Mouse (Mus musculus): ENCODE measurements around the gene Epb41l1. TPM values are rescaled to one million over a fixed set of nuclear protein-coding genes. Genes with fewer than 3 reads are reported as not detected.
"Not testable (repeated sequence)": the region's sequence is repeated elsewhere in the genome, so short reads cannot be mapped to it uniquely, and the experiment has no call there.

The Epb41l1 gene
- total and polyA plus RNA-seq, 3 experiments: 7.3 to 8.2 (median 7.6) TPM

DNA sequence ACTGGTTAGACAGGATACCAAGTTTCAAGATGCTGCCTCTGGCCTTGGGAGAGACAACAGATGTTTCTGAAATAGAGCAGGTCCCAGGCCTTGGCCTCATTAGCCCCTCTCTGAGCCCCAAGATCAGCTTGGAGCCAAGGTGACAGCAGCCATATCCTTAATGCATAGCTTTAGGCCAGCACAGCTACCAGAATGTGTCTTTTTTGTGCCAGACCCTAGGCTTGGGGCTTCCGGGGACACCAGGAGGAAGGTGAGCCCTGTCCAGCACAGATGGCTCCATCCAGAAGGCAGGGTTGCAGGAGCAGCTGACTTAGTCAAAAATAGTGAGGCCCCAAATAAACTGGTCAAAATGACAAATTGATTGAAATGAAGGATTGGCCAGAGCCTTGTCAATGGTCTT is 80.3 kb downstream of the Epb41l1 start:
- no peak for TF ChIP-seq POLR2A (IDR thresholded peaks at IDR 0.05; ENCODE audit: insufficient read depth, low read depth, low read length)
- TF ChIP-seq CTCF (IDR thresholded peaks at IDR 0.05): no peak
- no peak for TF ChIP-seq EP300 (IDR thresholded peaks at IDR 0.05; ENCODE audit: insufficient read depth, low read depth, low read length)

DNA sequence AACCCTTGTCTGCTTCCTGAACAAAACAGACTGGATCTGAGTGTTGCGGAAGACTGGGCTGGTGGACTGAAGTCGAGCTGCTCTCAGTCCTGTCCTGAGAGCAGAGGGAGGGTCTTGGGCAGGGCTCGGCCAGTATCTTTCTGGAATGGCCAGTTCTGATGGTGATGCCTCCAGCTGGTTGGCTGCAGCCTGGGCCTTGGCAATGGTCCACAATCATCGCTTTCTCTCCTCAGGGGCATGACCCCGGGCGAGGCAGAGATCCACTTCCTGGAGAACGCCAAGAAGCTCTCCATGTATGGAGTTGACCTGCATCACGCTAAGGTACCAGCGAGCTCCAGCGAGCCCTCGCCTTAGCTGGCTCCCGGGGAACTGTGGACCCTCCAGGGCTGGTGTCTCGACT is 84.8 kb downstream of the Epb41l1 start:
- WGBS: 61% methylated on average over 13 of the region's 13 CpGs
- H3K79me2 ChIP-seq (replicated peaks; ENCODE audit: control insufficient read depth, insufficient read depth, low read length): no peaks in the 10 kb centered on the region
- no peaks in the 10 kb centered on the region for H3K27me3 ChIP-seq (ENCODE audit: control insufficient read depth, insufficient read depth, low read length)
- TF ChIP-seq CTCF (IDR thresholded peaks at IDR 0.05): no peak
- no peak for TF ChIP-seq POLR2A (IDR thresholded peaks at IDR 0.05; ENCODE audit: insufficient read depth, low read depth, low read length)
- TF ChIP-seq EP300 (IDR thresholded peaks at IDR 0.05; ENCODE audit: insufficient read depth, low read depth, low read length): no peak
- no peaks in the 10 kb centered on the region for H3K36me3 ChIP-seq (ENCODE audit: control insufficient read depth, insufficient read depth, low read length)
- intact Hi-C loops (cut with DNase I): no loop called here
- H3K9ac ChIP-seq (ENCODE audit: low read depth, low read length): no peak overlapping the region
- no peaks in the 10 kb centered on the region for H3K4me1 ChIP-seq (ENCODE audit: control insufficient read depth, insufficient read depth, low read length)
- DNase-seq: peak in 1 of 2 experiments; percentile 15
- H3K27ac ChIP-seq: no peak overlapping the region
- no peak overlapping the region for H3K4me3 ChIP-seq

More for the DNA sequence above, 80.3 kb downstream of the Epb41l1 start:
- no peak overlapping the region for H3K4me3 ChIP-seq
- intact Hi-C loops (cut with DNase I): no loop called here
- H3K27ac ChIP-seq: no peak overlapping the region
- H3K36me3 ChIP-seq (ENCODE audit: control insufficient read depth, insufficient read depth, low read length): no peaks in the 10 kb centered on the region
- WGBS: 96% methylated on average over 1 of the region's 1 CpGs
- no peak overlapping the region for H3K9ac ChIP-seq (ENCODE audit: low read depth, low read length)
- DNase-seq: no peak
- H3K4me1 ChIP-seq (ENCODE audit: control insufficient read depth, insufficient read depth, low read length): no peaks in the 10 kb centered on the region
- no peaks in the 10 kb centered on the region for H3K27me3 ChIP-seq (ENCODE audit: control insufficient read depth, insufficient read depth, low read length)
- no peaks in the 10 kb centered on the region for H3K79me2 ChIP-seq (replicated peaks; ENCODE audit: control insufficient read depth, insufficient read depth, low read length)

DNA sequence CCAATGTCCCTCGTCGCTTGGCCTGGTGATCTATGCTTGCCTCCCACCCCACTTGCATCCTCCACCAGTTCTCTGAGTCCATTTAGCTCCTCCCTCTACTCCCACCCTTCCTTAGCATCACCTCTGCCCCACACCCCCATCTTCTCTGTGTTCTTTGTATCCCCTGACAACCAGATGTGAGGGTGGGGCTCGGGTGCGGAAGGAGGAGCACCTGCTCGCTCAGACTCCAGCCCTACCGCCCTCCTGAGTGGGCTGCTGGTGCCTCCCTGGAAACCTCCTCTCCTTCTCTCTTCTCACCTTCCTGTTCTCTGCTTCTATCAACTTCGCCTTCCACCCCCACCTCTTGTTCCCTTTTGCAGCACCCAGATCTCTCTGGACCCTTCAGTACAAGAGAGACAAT is 91.3 kb downstream of the Epb41l1 start:
- intact Hi-C loops (cut with DNase I): loop anchor here (5.0 kb wide), 1 partner anchor 90 kb away; the partner anchor contains the start of gene Epb41l1
- Histone ChIP-seq H3K36me3 (ENCODE audit: control insufficient read depth, insufficient read depth, low read length) (no peaks in the 10 kb centered on the region), H3K27ac (no peak overlapping the region), H3K27me3 (ENCODE audit: control insufficient read depth, insufficient read depth, low read length) (no peaks in the 10 kb centered on the region), H3K4me1 (ENCODE audit: control insufficient read depth, insufficient read depth, low read length) (no peaks in the 10 kb centered on the region), H3K79me2 (replicated peaks; ENCODE audit: control insufficient read depth, insufficient read depth, low read length) (no peaks in the 10 kb centered on the region), H3K4me3 (no peak overlapping the region), H3K9ac (ENCODE audit: low read depth, low read length) (no peak overlapping the region)
- TF ChIP-seq POLR2A (IDR thresholded peaks at IDR 0.05; ENCODE audit: insufficient read depth, low read depth, low read length): no peak
- TF ChIP-seq CTCF (IDR thresholded peaks at IDR 0.05): no peak
- TF ChIP-seq EP300 (IDR thresholded peaks at IDR 0.05; ENCODE audit: insufficient read depth, low read depth, low read length): no peak
- 84% methylated on average over 7 of the region's 7 CpGs for WGBS
- DNase-seq: no peak

DNA sequence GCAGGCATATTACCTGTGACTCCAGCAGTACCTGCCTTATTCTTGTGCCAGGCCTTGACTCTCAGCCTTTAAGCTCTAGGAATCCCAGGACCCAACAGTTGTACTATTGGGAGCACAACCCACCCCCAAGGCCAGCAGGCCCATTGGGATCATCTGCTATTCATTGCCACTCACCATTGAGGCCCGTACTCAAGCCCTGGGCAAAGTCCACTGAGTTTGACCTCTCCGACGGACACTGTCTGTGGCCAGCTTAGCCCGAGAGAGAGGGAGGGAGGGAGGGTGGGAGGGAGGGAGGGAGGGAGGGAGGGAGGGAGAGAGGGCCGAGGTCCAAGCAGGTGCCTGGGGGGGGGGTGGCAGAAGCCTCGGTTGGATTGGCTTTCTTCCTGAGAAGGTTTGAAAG is 91.9 kb downstream of the Epb41l1 start:
- Histone ChIP-seq H3K79me2 (replicated peaks; ENCODE audit: control insufficient read depth, insufficient read depth, low read length) (no peaks in the 10 kb centered on the region), H3K27ac (no peak overlapping the region), H3K36me3 (ENCODE audit: control insufficient read depth, insufficient read depth, low read length) (no peaks in the 10 kb centered on the region), H3K4me3 (no peak overlapping the region), H3K9ac (ENCODE audit: low read depth, low read length) (no peak overlapping the region), H3K4me1 (ENCODE audit: control insufficient read depth, insufficient read depth, low read length) (no peaks in the 10 kb centered on the region), H3K27me3 (ENCODE audit: control insufficient read depth, insufficient read depth, low read length) (no peaks in the 10 kb centered on the region)
- DNase-seq: no peak
- intact Hi-C loops (cut with DNase I): loop anchor here (5.0 kb wide), 1 partner anchor 90 kb away; the partner anchor contains the start of gene Epb41l1
- TF ChIP-seq POLR2A (IDR thresholded peaks at IDR 0.05; ENCODE audit: insufficient read depth, low read depth, low read length) (no peak), EP300 (IDR thresholded peaks at IDR 0.05; ENCODE audit: insufficient read depth, low read depth, low read length) (no peak), CTCF (IDR thresholded peaks at IDR 0.05) (no peak)
- 77% methylated on average over 4 of the region's 6 CpGs for WGBS

DNA sequence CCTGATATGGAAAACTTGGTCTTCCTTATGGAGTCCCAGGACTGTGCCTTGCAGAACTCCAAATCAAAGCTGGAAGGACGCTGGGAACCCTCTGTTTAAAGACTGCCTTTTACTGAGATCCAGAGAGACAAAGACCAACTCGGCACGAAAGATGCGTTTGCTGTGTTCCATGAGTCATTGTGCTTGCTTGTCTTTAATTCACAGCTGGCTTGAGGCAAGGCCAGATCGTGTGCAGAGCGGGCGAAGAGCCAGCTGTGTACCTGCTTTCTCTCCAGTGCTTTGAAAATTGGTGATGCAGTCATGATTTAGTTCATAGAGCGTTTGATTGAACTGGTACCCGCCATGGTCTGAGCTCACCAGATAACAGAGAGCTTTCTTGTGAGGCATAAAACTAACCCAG is 94.4 kb downstream of the Epb41l1 start:
- DNase-seq: no peak
- intact Hi-C loops (cut with DNase I): no loop called here
- WGBS: 78% methylated on average over 9 of the region's 9 CpGs

DNA sequence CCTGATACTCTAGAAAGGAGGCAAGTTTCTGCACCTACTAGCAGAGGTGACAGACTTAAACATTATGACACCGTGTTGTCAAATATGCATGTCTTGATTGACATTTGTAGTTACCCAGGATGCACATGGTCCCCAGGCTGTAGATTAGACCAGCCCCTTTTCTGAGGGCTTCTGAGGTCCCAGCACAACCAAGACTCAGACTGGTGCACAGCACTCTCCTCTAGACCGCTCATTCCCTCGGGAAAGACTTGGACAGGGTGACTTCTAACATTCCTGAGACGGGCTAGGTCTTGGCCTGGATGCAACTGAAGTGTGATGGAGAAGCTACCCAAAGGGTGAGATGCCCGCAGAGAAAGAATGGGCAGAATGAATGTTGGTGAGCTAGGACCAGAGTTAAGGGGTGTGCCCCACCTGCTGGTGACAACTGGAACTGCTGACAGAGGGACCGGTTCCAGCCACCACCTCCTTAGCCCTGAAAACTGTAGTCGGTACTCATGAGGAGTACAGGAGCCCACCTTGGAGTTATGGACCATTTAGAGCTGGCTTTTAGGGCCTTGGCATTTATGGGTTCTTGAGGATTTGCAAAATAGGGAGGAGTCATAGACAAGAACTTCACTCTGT is 95.0 kb downstream of the Epb41l1 start:
- no peaks in the 10 kb centered on the region for H3K79me2 ChIP-seq (replicated peaks; ENCODE audit: control insufficient read depth, insufficient read depth, low read length)

More for the DNA sequence above, 94.4 kb downstream of the Epb41l1 start:
- TF ChIP-seq CTCF (IDR thresholded peaks at IDR 0.05) (no peak), EP300 (IDR thresholded peaks at IDR 0.05; ENCODE audit: insufficient read depth, low read depth, low read length) (no peak), POLR2A (IDR thresholded peaks at IDR 0.05; ENCODE audit: insufficient read depth, low read depth, low read length) (no peak)
- Histone ChIP-seq H3K4me1 (ENCODE audit: control insufficient read depth, insufficient read depth, low read length) (no peaks in the 10 kb centered on the region), H3K36me3 (ENCODE audit: control insufficient read depth, insufficient read depth, low read length) (no peaks in the 10 kb centered on the region), H3K27ac (no peak overlapping the region), H3K27me3 (ENCODE audit: control insufficient read depth, insufficient read depth, low read length) (no peaks in the 10 kb centered on the region), H3K9ac (ENCODE audit: low read depth, low read length) (no peak overlapping the region), H3K4me3 (no peak overlapping the region), H3K79me2 (replicated peaks; ENCODE audit: control insufficient read depth, insufficient read depth, low read length) (no peaks in the 10 kb centered on the region)

DNA sequence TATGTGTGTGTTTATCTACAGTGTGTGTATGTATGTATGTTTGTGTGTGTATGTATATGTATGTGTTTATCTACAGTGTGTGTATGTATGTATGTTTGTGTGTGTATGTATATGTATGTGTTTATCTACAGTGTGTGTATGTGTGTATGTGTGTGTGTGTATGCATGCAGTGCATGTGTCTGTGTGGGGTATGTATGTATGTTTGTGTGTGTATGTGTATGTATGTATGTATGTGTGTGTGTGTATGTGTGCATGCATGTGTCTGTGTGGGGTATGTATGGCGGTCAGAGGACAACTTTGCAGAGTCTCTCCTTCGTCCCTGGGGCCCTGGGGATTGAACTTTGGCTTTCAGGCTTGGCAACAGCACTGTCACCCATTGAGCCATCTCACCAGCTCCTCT is 96.0 kb downstream of the Epb41l1 start:
- not testable (repeated sequence) for H3K9ac ChIP-seq (ENCODE audit: low read depth, low read length); H3K36me3 ChIP-seq (ENCODE audit: control insufficient read depth, insufficient read depth, low read length); DNase-seq; H3K4me1 ChIP-seq (ENCODE audit: control insufficient read depth, insufficient read depth, low read length); H3K79me2 ChIP-seq (replicated peaks; ENCODE audit: control insufficient read depth, insufficient read depth, low read length); H3K4me3 ChIP-seq; H3K27me3 ChIP-seq (ENCODE audit: control insufficient read depth, insufficient read depth, low read length); H3K27ac ChIP-seq
- WGBS: 69% methylated on average over 2 of the region's 2 CpGs
- intact Hi-C loops (cut with DNase I): loop anchor here (1.0 kb wide), 1 partner anchor 172 kb away; no protein-coding TSS in a partner anchor

More for the DNA sequence above, 95.0 kb downstream of the Epb41l1 start:
- DNase-seq: peak; percentile 65 to 85
- H3K27me3 ChIP-seq (ENCODE audit: control insufficient read depth, insufficient read depth, low read length): no peaks in the 10 kb centered on the region
- H3K4me1 ChIP-seq (ENCODE audit: control insufficient read depth, insufficient read depth, low read length): no peaks in the 10 kb centered on the region
- no peak overlapping the region for H3K4me3 ChIP-seq
- TF ChIP-seq POLR2A (IDR thresholded peaks at IDR 0.05; ENCODE audit: insufficient read depth, low read depth, low read length) (no peak), CTCF (IDR thresholded peaks at IDR 0.05) (peak; percentile 98)
- no peak overlapping the region for H3K9ac ChIP-seq (ENCODE audit: low read depth, low read length)
- intact Hi-C loops (cut with DNase I): loop anchor here (1.0 kb wide), 1 partner anchor 171 kb away; no protein-coding TSS in a partner anchor
- no peaks in the 10 kb centered on the region for H3K36me3 ChIP-seq (ENCODE audit: control insufficient read depth, insufficient read depth, low read length)
- H3K27ac ChIP-seq: no peak overlapping the region
- WGBS: 16% methylated on average over 7 of the region's 7 CpGs

Measured in heart, adult 2 months (tissue).